Mouse (Mus musculus): ENCODE measurements around the gene Prss30. TPM values are rescaled to one million over a fixed set of nuclear protein-coding genes. Genes with fewer than 3 reads are reported as not detected.

The Prss30 gene
- total and polyA plus RNA-seq, 2 experiments from 2014 or later = 0.19 to 0.53 TPM

GRCm38 (mm10) chr17:24009617-24010016 is 29.3 kb upstream of the Prss30 start:
- Histone ChIP-seq H3K4me2 (ENCODE audit: low read depth) (no peak overlapping the region), H3K4me1 (ENCODE audit: insufficient read depth) (no peaks in the 10 kb centered on the region), H3K27ac (ENCODE audit: low read depth, low read length) (no peak overlapping the region), H3K4me3 (ENCODE audit: low read depth, low read length) (no peak overlapping the region), H3K9ac (no peak overlapping the region), H3K27me3 (ENCODE audit: insufficient read depth, low read length) (no peaks in the 10 kb centered on the region), H3K36me3 (ENCODE audit: insufficient read depth) (no peaks in the 10 kb centered on the region), H3K9me3 (ENCODE audit: low read length) (no peaks in the 10 kb centered on the region)
- DNase-seq (no peak), ATAC-seq (no peak)
- 54% methylated on average over 5 of the region's 5 CpGs for WGBS
- no peak for TF ChIP-seq CTCF (IDR thresholded peaks at IDR 0.05; ENCODE audit: low read depth)

GRCm38 (mm10) chr17:24008105-24008504 is 27.7 kb upstream of the Prss30 start:
- TF ChIP-seq CTCF (IDR thresholded peaks at IDR 0.05; ENCODE audit: low read depth) = no peak
- Histone ChIP-seq H3K9ac (no peak overlapping the region), H3K4me1 (ENCODE audit: insufficient read depth) (no peaks in the 10 kb centered on the region), H3K4me2 (ENCODE audit: low read depth) (no peak overlapping the region), H3K27me3 (ENCODE audit: insufficient read depth, low read length) (no peaks in the 10 kb centered on the region), H3K27ac (ENCODE audit: low read depth, low read length) (no peak overlapping the region), H3K4me3 (ENCODE audit: low read depth, low read length) (no peak overlapping the region), H3K36me3 (ENCODE audit: insufficient read depth) (no peaks in the 10 kb centered on the region), H3K9me3 (ENCODE audit: low read length) (no peaks in the 10 kb centered on the region)
- DNase-seq = no peak
- WGBS = 80% methylated on average over 4 of the region's 4 CpGs
- ATAC-seq = no peak

GRCm38 (mm10) chr17:24007391-24007790 is 27.0 kb upstream of the Prss30 start:
- ATAC-seq (no peak), DNase-seq (no peak)
- Histone ChIP-seq H3K27ac (ENCODE audit: low read depth, low read length) (no peak overlapping the region), H3K9ac (no peak overlapping the region), H3K36me3 (ENCODE audit: insufficient read depth) (no peaks in the 10 kb centered on the region), H3K4me2 (ENCODE audit: low read depth) (no peak overlapping the region), H3K9me3 (ENCODE audit: low read length) (no peaks in the 10 kb centered on the region), H3K4me1 (ENCODE audit: insufficient read depth) (no peaks in the 10 kb centered on the region), H3K4me3 (ENCODE audit: low read depth, low read length) (no peak overlapping the region), H3K27me3 (ENCODE audit: insufficient read depth, low read length) (no peaks in the 10 kb centered on the region)
- TF ChIP-seq CTCF (IDR thresholded peaks at IDR 0.05; ENCODE audit: low read depth) = no peak
- WGBS = 67% methylated on average over 1 of the region's 1 CpGs

- Histone ChIP-seq H3K9ac (no peak overlapping the region), H3K9me3 (ENCODE audit: low read length) (no peaks in the 10 kb centered on the region), H3K36me3 (ENCODE audit: insufficient read depth) (no peaks in the 10 kb centered on the region), H3K27me3 (ENCODE audit: insufficient read depth, low read length) (no peaks in the 10 kb centered on the region), H3K4me3 (ENCODE audit: low read depth, low read length) (no peak overlapping the region), H3K27ac (ENCODE audit: low read depth, low read length) (no peak overlapping the region), H3K4me2 (ENCODE audit: low read depth) (no peak overlapping the region), H3K4me1 (ENCODE audit: insufficient read depth) (no peaks in the 10 kb centered on the region)
- TF ChIP-seq CTCF (IDR thresholded peaks at IDR 0.05; ENCODE audit: low read depth) = no peak
- 41% methylated on average over 2 of the region's 2 CpGs for WGBS
- no peak for ATAC-seq
- no peak for DNase-seq
These were observed 26.6 kb upstream of the Prss30 start for GRCm38 (mm10) chr17:24006930-24007329.

- Histone ChIP-seq H3K4me3 (ENCODE audit: low read depth, low read length) (no peak overlapping the region), H3K4me1 (ENCODE audit: insufficient read depth) (no peaks in the 10 kb centered on the region), H3K36me3 (ENCODE audit: insufficient read depth) (no peaks in the 10 kb centered on the region), H3K4me2 (ENCODE audit: low read depth) (no peak overlapping the region), H3K27ac (ENCODE audit: low read depth, low read length) (no peak overlapping the region), H3K9ac (no peak overlapping the region), H3K27me3 (ENCODE audit: insufficient read depth, low read length) (no peaks in the 10 kb centered on the region), H3K9me3 (ENCODE audit: low read length) (no peaks in the 10 kb centered on the region)
- DNase-seq = no peak
- 93% methylated on average over 3 of the region's 3 CpGs for WGBS
- ATAC-seq = no peak
- no peak for TF ChIP-seq CTCF (IDR thresholded peaks at IDR 0.05; ENCODE audit: low read depth)
These were observed 24.7 kb upstream of the Prss30 start for GRCm38 (mm10) chr17:24005049-24005448.

GRCm38 (mm10) chr17:24004071-24004665 is 23.8 kb upstream of the Prss30 start:
- ATAC-seq (no peak), DNase-seq (no peak)
- Histone ChIP-seq H3K36me3 (ENCODE audit: insufficient read depth) (no peaks in the 10 kb centered on the region), H3K9me3 (ENCODE audit: low read length) (no peaks in the 10 kb centered on the region), H3K4me1 (ENCODE audit: insufficient read depth) (no peaks in the 10 kb centered on the region), H3K4me3 (ENCODE audit: low read depth, low read length) (no peak overlapping the region), H3K27ac (ENCODE audit: low read depth, low read length) (no peak overlapping the region), H3K9ac (no peak overlapping the region), H3K4me2 (ENCODE audit: low read depth) (no peak overlapping the region), H3K27me3 (ENCODE audit: insufficient read depth, low read length) (no peaks in the 10 kb centered on the region)
- 91% methylated on average over 14 of the region's 14 CpGs for WGBS
- no peak for TF ChIP-seq CTCF (IDR thresholded peaks at IDR 0.05; ENCODE audit: low read depth)

- Histone ChIP-seq H3K4me1 (ENCODE audit: insufficient read depth) (no peaks in the 10 kb centered on the region), H3K9me3 (ENCODE audit: low read length) (no peaks in the 10 kb centered on the region), H3K9ac (no peak overlapping the region), H3K36me3 (ENCODE audit: insufficient read depth) (no peaks in the 10 kb centered on the region), H3K4me3 (ENCODE audit: low read depth, low read length) (no peak overlapping the region), H3K27ac (ENCODE audit: low read depth, low read length) (no peak overlapping the region), H3K4me2 (ENCODE audit: low read depth) (no peak overlapping the region), H3K27me3 (ENCODE audit: insufficient read depth, low read length) (no peaks in the 10 kb centered on the region)
- no peak for TF ChIP-seq CTCF (IDR thresholded peaks at IDR 0.05; ENCODE audit: low read depth)
- WGBS = 79% methylated on average over 5 of the region's 5 CpGs
- ATAC-seq (no peak), DNase-seq (no peak)
These were observed 20.0 kb upstream of the Prss30 start for GRCm38 (mm10) chr17:24000404-24000803.
